Mouse (Mus musculus) cerebellum, postnatal 4 days (tissue): Measurements from ENCODE around the gene Fbln2.

Experiments
- DNase-seq, 2 experiments: peaks; one replicate each; pipeline ENCODE4 v3.0.0; 2022; ENCODE audit warnings: low spot score in 2 of 2, mixed read lengths in 1 of 2

The Fbln2 gene

GRCm38 (mm10) chr6:91281206-91281605 is 69.0 kb downstream of the Fbln2 start:
- DNase-seq: peak; percentile 97 to 98

DNA sequence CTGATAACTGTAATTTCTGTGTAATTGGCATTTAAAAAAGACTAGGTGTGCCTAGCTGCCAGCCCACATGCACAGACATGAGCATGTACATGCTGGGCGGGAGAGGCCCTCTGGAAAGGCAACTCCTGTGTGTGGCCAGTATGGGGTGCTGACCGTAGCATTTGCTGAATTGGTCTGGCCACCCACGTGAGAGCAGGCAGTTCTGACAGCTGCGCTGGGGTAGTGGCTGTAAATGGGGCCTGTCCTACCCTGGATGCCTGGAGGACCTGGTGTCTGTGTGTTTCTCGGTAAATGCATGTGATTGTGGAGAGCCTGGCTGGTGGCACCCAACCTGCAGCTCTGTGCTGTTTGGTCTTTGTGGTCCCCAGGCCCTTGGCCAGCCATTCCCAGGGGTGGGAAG is 69.5 kb downstream of the Fbln2 start:
- no peak for DNase-seq

GRCm38 (mm10) chr6:91283031-91283430 is 70.8 kb downstream of the Fbln2 start:
- no peak for DNase-seq

- DNase-seq: peak in 1 of 2 experiments; percentile 43
Observed at GRCm38 (mm10) chr6:91284521-91285449, 72.5 kb downstream of the Fbln2 start.

DNA sequence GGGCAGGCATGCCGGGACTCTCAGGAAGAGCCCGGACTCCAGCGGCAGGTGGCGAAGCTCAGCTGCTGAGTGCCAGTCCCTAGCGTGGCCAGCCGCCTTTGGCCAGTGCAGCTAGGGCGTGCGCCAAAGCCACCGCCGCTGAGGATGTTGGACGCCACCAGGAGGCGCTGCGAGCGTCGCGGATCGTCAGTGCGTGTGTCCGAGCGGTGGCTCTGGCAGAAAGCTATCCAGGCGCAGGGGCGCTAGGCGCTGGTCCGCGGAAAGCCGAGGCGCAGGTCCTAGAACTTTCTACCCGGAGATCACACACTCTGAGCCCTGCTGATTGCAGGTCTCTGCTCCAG is 73.2 kb downstream of the Fbln2 start:
- peak; percentile 80 to 93 for DNase-seq

GRCm38 (mm10) chr6:91285814-91286545 is 73.7 kb downstream of the Fbln2 start:
- DNase-seq: no peak

GRCm38 (mm10) chr6:91286624-91287023 is 74.4 kb downstream of the Fbln2 start:
- DNase-seq: peak; percentile 87 to 89

DNA sequence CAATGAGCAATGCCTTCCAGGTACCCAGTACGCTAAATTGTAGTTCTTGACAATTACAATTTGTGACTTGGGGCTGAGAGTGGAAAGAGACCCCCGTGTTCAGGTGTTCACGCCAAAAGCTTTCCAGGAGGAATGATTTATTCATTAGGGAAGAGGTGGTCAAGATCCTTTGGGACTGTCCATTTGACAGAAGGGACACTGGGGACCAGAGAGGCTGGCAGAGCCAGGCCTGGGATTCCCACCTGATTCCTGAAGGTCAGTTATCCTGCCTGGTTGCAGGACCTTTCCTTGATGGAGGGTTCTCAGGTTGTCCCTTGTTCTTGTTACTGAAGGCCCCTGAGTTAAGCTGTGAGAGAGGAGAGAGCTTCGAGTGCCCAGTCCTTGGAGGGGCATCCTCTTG is 74.9 kb downstream of the Fbln2 start:
- no peak for DNase-seq

- no peak for DNase-seq
Observed at GRCm38 (mm10) chr6:91287636-91288035, 75.4 kb downstream of the Fbln2 start.

DNA sequence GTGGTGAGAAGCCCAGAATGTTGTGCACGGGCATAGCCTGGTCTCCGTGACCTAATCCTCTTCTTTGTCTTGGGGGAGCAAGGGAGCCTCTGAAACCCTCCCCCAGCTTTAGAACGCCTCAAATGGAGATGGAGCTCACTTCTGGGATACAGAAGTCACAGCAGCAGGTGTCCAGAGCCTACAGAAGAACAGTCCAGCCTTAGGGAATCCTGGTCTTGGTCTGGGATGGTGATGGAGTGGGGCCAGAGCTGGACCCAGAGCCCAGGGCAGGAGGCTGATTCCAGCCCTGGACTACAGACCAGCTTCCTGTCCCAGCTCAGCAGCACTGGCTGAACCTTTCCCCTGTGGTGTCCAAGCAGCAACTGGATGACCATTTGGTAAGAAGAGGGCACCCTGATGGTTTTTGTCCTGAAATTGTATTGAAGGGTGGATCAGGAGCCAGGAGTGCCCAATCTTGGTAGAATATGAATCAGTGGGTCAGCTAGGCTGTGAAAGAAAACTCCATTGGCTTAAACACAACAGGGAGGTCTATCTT is 76.1 kb downstream of the Fbln2 start:
- DNase-seq: no peak

- no peak for DNase-seq
Observed at GRCm38 (mm10) chr6:91288961-91289360, 76.7 kb downstream of the Fbln2 start.

DNA sequence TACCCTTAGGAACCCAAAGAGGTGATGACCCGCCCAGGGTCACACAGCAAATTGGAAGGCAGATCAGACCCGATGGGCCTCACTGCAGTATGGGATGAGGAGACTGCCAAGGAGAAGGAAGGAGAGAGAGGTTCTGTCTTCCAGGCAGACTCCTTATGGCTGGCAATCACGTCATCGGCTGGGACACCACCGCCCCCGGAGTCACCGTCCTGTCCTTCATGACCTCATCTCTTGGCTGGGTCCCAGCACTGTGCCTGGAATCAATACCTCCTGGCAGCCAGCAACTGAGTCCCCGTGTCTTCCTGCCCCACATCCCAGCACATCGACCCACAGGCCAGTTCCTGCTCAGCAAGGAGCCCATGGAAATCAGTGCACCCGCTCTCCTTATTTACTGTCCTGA is 78.7 kb downstream of the Fbln2 start:
- DNase-seq: no peak

DNA sequence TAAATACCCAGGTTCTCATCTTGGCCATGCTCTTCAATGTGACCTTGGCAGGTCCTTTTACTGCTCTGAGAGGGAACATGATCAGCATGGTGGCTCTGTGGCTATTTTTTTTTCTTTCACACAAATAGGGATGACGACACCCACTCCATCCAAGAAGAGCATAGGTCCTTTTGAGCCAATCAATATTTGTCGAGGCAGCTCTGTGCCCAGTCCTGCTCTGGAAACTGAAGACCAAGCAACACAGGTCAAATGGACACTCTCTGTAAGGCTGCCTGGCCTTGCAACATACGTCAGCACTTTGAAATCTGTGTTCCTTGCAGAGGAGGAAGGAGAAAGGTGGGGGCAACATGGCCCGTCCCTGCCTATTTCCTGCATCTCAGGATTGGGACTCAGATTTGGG is 83.2 kb downstream of the Fbln2 start:
- DNase-seq: no peak

DNA sequence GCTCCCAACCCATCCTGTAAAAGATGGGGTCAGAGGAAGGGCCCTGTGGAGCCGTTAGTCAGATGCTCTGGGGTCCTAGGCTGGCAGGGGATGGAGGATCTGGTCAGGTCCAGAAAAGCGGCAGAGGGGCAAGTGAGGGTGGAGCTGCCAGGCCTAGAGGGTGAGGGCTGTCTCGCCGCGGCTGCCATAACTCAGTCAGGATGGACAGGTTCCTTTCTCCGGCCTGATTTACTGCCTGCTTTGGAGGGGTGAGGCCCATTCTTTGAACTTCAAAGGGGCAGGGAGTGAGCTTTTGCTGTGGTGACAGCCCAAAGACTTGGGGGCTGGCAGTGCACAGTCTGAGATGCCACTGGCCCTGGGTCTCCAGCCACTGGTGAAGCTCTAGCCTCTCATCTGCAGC is 86.6 kb downstream of the Fbln2 start:
- no peak for DNase-seq

- no peak for DNase-seq
Observed at GRCm38 (mm10) chr6:91300079-91300478, 87.8 kb downstream of the Fbln2 start.

GRCm38 (mm10) chr6:91301839-91302238 is 89.6 kb downstream of the Fbln2 start:
- DNase-seq: peak in 1 of 2 experiments; percentile 53

GRCm38 (mm10) chr6:91302337-91302736 is 90.1 kb downstream of the Fbln2 start:
- no peak for DNase-seq

DNA sequence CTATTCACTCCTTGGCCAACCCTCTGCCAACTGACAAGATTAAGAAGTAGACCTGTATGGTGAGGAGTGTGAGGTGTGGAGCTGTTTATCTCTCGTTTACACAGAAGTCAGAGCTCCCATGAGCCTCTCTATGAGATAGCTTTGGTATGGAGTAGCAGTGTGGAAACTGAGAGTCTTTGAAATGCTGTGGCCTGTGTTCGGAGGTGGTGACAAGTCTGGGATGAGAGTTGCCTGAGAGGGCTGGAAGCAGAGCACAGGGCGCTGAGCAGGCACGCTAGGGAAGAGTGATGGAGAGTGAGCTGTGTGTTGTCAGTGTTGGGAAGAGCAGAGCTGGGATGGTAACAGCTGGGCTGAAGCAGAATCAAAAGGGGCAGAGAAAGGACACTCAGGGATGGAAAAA is 91.9 kb downstream of the Fbln2 start:
- no peak for DNase-seq

DNA sequence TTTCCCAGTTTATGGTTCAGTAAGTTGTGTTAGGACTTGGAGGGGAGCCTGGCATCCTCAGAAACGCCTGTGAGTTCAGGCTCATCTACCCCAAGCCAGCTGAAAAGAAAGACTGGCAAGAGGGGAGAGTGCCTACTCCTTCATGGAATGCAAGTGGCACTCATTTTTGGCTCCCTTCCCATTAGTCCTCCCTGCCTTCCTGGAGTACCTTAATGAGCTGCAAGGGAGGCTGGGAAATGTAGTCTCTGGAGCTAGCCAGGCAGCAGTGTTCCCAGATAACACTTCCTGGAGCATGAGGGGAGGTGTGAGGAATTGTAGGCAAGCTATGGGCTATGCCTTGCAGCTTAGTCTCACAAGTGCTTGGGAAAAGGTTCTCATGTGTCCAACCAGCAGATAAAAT is 95.7 kb downstream of the Fbln2 start:
- no peak for DNase-seq

- no peak for DNase-seq
Observed at GRCm38 (mm10) chr6:91311204-91311603, 98.9 kb downstream of the Fbln2 start.

GRCm38 (mm10) chr6:91312491-91312890 is 100.2 kb downstream of the Fbln2 start:
- no peak for DNase-seq
